Mouse (Mus musculus): Measurements from ENCODE around the gene Tesk1. TPM values are rescaled to one million over a fixed set of nuclear protein-coding genes. Genes with fewer than 3 reads are reported as not detected.

Gene Tesk1
- 66.6 and 67.5 TPM in 2 replicates for polyA plus RNA-seq (2012; rRNA removed)

GRCm38 (mm10) chr4:43441639-43442038, at the start of gene Tesk1:
TSS of gene Tesk1 (plus strand) at chr4:43441939.
- 41% methylated on average over 4 of the region's 4 CpGs for WGBS
- peak within 1 kb of the TSS; percentile 68 for H3K27ac ChIP-seq (ENCODE audit: control insufficient read depth, insufficient read depth, low read length)
- H3K4me3 ChIP-seq (ENCODE audit: control insufficient read depth, insufficient read depth, low read length), result peak within 1 kb of the TSS; percentile 57
- no peak for TF ChIP-seq CTCF (IDR thresholded peaks at IDR 0.05; ENCODE audit: borderline replicate concordance, control insufficient read depth, extremely low read depth, insufficient read depth, low read length, poor library complexity)
- TF ChIP-seq POLR2A (IDR thresholded peaks at IDR 0.05; ENCODE audit: control insufficient read depth, extremely low read depth, insufficient read depth, low read length, poor library complexity), result no peak
- no peak for DNase-seq
- H3K36me3 ChIP-seq (ENCODE audit: control insufficient read depth, insufficient read depth, low read length), result no peaks in the 10 kb centered on the region
- no peaks in the 10 kb centered on the region for H3K27me3 ChIP-seq (ENCODE audit: control insufficient read depth, insufficient read depth, low read length)
- H3K4me1 ChIP-seq (replicated peaks; ENCODE audit: control insufficient read depth, insufficient read depth, low read length), result peaks cover 7% of the 10 kb centered on the region; the same call in 1 of the 2 replicates

GRCm38 (mm10) chr4:43394345-43394891, 47.3 kb upstream of the Tesk1 start:
- Histone ChIP-seq H3K36me3 (ENCODE audit: control insufficient read depth, insufficient read depth, low read length) (no peaks in the 10 kb centered on the region), H3K4me1 (replicated peaks; ENCODE audit: control insufficient read depth, insufficient read depth, low read length) (no peaks in the 10 kb centered on the region), H3K4me3 (ENCODE audit: control insufficient read depth, insufficient read depth, low read length) (no peak overlapping the region), H3K27me3 (ENCODE audit: control insufficient read depth, insufficient read depth, low read length) (no peaks in the 10 kb centered on the region), H3K27ac (ENCODE audit: control insufficient read depth, insufficient read depth, low read length) (peak overlapping the region; percentile 34; the same call in 1 of the 2 replicates)
- WGBS, result 72% methylated on average over 15 of the region's 15 CpGs
- DNase-seq, result no peak
- TF ChIP-seq POLR2A (IDR thresholded peaks at IDR 0.05; ENCODE audit: control insufficient read depth, extremely low read depth, insufficient read depth, low read length, poor library complexity), result no peak
- no peak for TF ChIP-seq CTCF (IDR thresholded peaks at IDR 0.05; ENCODE audit: borderline replicate concordance, control insufficient read depth, extremely low read depth, insufficient read depth, low read length, poor library complexity)

- no peaks in the 10 kb centered on the region for H3K27me3 ChIP-seq (ENCODE audit: control insufficient read depth, insufficient read depth, low read length)
- H3K36me3 ChIP-seq (ENCODE audit: control insufficient read depth, insufficient read depth, low read length), result no peaks in the 10 kb centered on the region
- no peak for TF ChIP-seq CTCF (IDR thresholded peaks at IDR 0.05; ENCODE audit: borderline replicate concordance, control insufficient read depth, extremely low read depth, insufficient read depth, low read length, poor library complexity)
- TF ChIP-seq POLR2A (IDR thresholded peaks at IDR 0.05; ENCODE audit: control insufficient read depth, extremely low read depth, insufficient read depth, low read length, poor library complexity), result no peak
- no peak for DNase-seq
- no peaks in the 10 kb centered on the region for H3K4me1 ChIP-seq (replicated peaks; ENCODE audit: control insufficient read depth, insufficient read depth, low read length)
- no peak overlapping the region for H3K4me3 ChIP-seq (ENCODE audit: control insufficient read depth, insufficient read depth, low read length)
- no peak overlapping the region for H3K27ac ChIP-seq (ENCODE audit: control insufficient read depth, insufficient read depth, low read length)
- 84% methylated on average over 5 of the region's 5 CpGs for WGBS
These were observed 46.6 kb upstream of the Tesk1 start for GRCm38 (mm10) chr4:43395147-43395546.

DNA sequence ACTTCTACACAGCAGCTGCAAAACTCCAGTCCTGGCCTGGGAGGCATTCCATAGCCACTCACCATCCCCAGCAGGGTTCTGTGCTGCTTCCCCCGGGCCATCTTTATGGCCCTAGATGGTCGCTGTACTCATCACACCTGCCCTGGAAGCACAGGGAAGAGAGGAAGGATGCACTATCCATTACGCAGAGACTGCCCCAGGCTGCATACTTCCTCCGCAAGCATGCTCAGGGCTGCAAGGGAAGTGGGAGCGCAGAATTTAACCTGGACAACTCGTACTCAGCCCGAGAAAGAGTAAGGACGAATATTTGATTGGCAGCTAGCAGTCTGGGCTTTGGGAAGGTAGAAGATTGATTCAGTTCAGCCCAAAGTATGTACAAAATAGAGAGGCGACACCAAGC, 45.9 kb upstream of the Tesk1 start:
- Histone ChIP-seq H3K27ac (ENCODE audit: control insufficient read depth, insufficient read depth, low read length) (no peak overlapping the region), H3K36me3 (ENCODE audit: control insufficient read depth, insufficient read depth, low read length) (no peaks in the 10 kb centered on the region), H3K4me3 (ENCODE audit: control insufficient read depth, insufficient read depth, low read length) (no peak overlapping the region), H3K4me1 (replicated peaks; ENCODE audit: control insufficient read depth, insufficient read depth, low read length) (no peaks in the 10 kb centered on the region), H3K27me3 (ENCODE audit: control insufficient read depth, insufficient read depth, low read length) (no peaks in the 10 kb centered on the region)
- no peak for DNase-seq
- TF ChIP-seq POLR2A (IDR thresholded peaks at IDR 0.05; ENCODE audit: control insufficient read depth, extremely low read depth, insufficient read depth, low read length, poor library complexity) (no peak), CTCF (IDR thresholded peaks at IDR 0.05; ENCODE audit: borderline replicate concordance, control insufficient read depth, extremely low read depth, insufficient read depth, low read length, poor library complexity) (no peak)
- WGBS, result 79% methylated on average over 9 of the region's 9 CpGs

DNA sequence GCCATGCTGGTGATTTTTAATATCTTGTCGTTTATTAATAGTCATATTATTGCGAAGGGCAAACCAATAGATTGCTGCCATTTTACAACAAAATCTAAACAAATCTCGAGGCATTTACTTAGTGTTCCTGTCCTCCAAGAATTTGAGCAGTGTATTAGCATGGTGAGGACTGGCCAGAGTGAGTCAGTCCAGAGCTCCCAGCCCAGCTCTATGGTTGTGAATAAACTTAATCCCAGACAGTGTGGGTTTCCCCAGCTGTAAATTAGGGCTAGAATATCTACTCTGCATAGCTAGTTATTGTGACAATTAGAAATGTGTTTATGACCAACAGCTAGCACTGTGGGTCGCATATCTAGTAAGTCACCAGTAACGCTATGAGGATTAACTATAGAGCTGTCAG, 45.4 kb upstream of the Tesk1 start:
- Histone ChIP-seq H3K4me1 (replicated peaks; ENCODE audit: control insufficient read depth, insufficient read depth, low read length) (no peaks in the 10 kb centered on the region), H3K36me3 (ENCODE audit: control insufficient read depth, insufficient read depth, low read length) (no peaks in the 10 kb centered on the region), H3K27ac (ENCODE audit: control insufficient read depth, insufficient read depth, low read length) (no peak overlapping the region), H3K4me3 (ENCODE audit: control insufficient read depth, insufficient read depth, low read length) (no peak overlapping the region), H3K27me3 (ENCODE audit: control insufficient read depth, insufficient read depth, low read length) (no peaks in the 10 kb centered on the region)
- 94% methylated on average over 5 of the region's 5 CpGs for WGBS
- no peak for TF ChIP-seq CTCF (IDR thresholded peaks at IDR 0.05; ENCODE audit: borderline replicate concordance, control insufficient read depth, extremely low read depth, insufficient read depth, low read length, poor library complexity)
- TF ChIP-seq POLR2A (IDR thresholded peaks at IDR 0.05; ENCODE audit: control insufficient read depth, extremely low read depth, insufficient read depth, low read length, poor library complexity), result no peak
- no peak for DNase-seq

GRCm38 (mm10) chr4:43398014-43398413, 43.7 kb upstream of the Tesk1 start:
- no peaks in the 10 kb centered on the region for H3K27me3 ChIP-seq (ENCODE audit: control insufficient read depth, insufficient read depth, low read length)
- DNase-seq, result no peak
- H3K4me3 ChIP-seq (ENCODE audit: control insufficient read depth, insufficient read depth, low read length), result no peak overlapping the region
- H3K36me3 ChIP-seq (ENCODE audit: control insufficient read depth, insufficient read depth, low read length), result no peaks in the 10 kb centered on the region
- H3K27ac ChIP-seq (ENCODE audit: control insufficient read depth, insufficient read depth, low read length), result no peak overlapping the region
- TF ChIP-seq POLR2A (IDR thresholded peaks at IDR 0.05; ENCODE audit: control insufficient read depth, extremely low read depth, insufficient read depth, low read length, poor library complexity) (no peak), CTCF (IDR thresholded peaks at IDR 0.05; ENCODE audit: borderline replicate concordance, control insufficient read depth, extremely low read depth, insufficient read depth, low read length, poor library complexity) (no peak)
- no peaks in the 10 kb centered on the region for H3K4me1 ChIP-seq (replicated peaks; ENCODE audit: control insufficient read depth, insufficient read depth, low read length)
- 89% methylated on average over 4 of the region's 4 CpGs for WGBS
